ENCODE assay signal across 11 mouse cellular contexts in the genomic region with DNA sequence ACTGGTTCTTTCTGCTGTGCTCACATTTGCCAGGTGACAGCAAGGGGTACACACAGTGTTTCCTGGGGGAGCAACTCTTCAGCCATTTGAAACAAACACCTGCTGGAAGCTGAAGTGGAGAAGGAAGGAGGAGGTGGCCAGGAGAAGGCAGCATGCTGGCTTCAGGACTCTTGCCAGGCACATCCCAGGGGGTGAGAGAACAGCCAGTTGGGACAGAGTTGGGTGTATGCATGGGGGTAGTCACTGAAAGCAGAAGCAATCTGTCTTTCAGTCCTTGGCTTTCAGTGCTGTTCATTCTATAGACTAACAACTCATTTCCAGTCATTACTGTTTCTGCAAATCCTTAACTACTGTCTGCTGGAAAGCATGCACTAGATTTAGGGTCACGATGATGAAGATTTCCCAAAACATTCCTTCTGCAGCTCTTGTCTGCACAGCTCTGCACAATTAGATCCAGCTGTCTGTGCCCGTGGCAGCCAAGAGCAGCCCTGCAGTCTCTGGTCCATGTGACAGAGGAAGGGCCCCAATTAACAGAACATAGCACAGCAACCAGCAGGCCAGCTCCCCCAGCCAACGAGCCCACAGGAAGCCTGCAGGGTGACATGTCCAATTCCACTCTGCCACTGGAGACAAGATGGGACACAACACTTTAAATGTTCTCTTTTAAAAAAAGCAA.
DNase-seq lines count a peak whose midpoint lies in the region; TF ChIP-seq lines count a peak whose summit lies in the region.
"Had no signal": no experiment of that assay in that cellular context is flagged by ENCODE, and none has a peak within 500 bp of the region (broad histone marks: within the 10 kb centered on the region; RNA-seq: fewer than 3 reads in every experiment).

No protein-coding gene starts in this region.

- no peak overlapping the region for H3K4me3 ChIP-seq in embryonic fibroblast, embryonic 13.5 days (ENCODE audit: insufficient read depth, low read length)
- H3K4me3 ChIP-seq: limb, embryonic 15.5 days; neural tube, embryonic 12.5 days had no signal

- DNase-seq in heart, adult 11 months: peak; percentile 98
- no peak for DNase-seq in heart, adult 8-10 months (ENCODE audit: low spot score)
- peak; percentile 41 for DNase-seq in layer of hippocampus, adult 9-11 months
- DNase-seq in layer of hippocampus, adult 8-10 months (ENCODE audit: low spot score in 2 of 2): no peak
- DNase-seq in brain, adult 2 months (ENCODE audit: low read depth, low spot score): peak; percentile 73
- no peak for DNase-seq in ovary, adult 18-20 months (ENCODE audit: low spot score)
- DNase-seq in spleen, postnatal 14 days (ENCODE audit: low spot score in 2 of 2): no peak
- DNase-seq: adrenal gland, postnatal 25 days had no signal

- TF ChIP-seq CTCF in embryonic fibroblast, embryonic 13.5 days (IDR thresholded peaks at IDR 0.05; ENCODE audit: borderline replicate concordance, insufficient read depth, low read length): no peak

- no peak for TF ChIP-seq POLR2A in embryonic fibroblast, embryonic 13.5 days (IDR thresholded peaks at IDR 0.05; ENCODE audit: low read depth, low read length)

- H3K27ac ChIP-seq in embryonic fibroblast, embryonic 13.5 days (ENCODE audit: insufficient read depth, low read length): peak overlapping the region; percentile 21; the same call in 1 of the 2 replicates
- H3K27ac ChIP-seq: limb, embryonic 15.5 days; neural tube, embryonic 12.5 days had no signal

- H3K4me1 ChIP-seq in embryonic fibroblast, embryonic 13.5 days (ENCODE audit: control insufficient read depth, insufficient read depth, low read length): peaks cover 10% of the 10 kb centered on the region

Comparison
In these comparisons a context has a peak if more than half of its experiments do, and no peak if none do; other contexts are left out.
1. DNase-seq: peak in heart, adult 11 months (single experiment), layer of hippocampus, adult 9-11 months (single experiment) and brain, adult 2 months (single experiment); none in heart, adult 8-10 months (single experiment), layer of hippocampus, adult 8-10 months (0 of 2), ovary, adult 18-20 months (single experiment) and spleen, postnatal 14 days (0 of 2).